Mouse (Mus musculus) lung, postnatal 25 days (tissue): ENCODE results near the gene Adamtsl5.
A peak's percentile ranks its signal among the peaks of the same experiment; 100 is the strongest.

ENCODE experiments used
- DNase-seq: peaks from one replicate; pipeline ENCODE4 v3.0.0; 2022; ENCODE audit warnings: low spot score

The Adamtsl5 gene

GRCm38 (mm10) chr10:80342305-80342748 is 5.9 kb downstream of the Adamtsl5 start:
- no peak for DNase-seq

- no peak for DNase-seq
Observed at GRCm38 (mm10) chr10:80341491-80342304, 6.5 kb downstream of the Adamtsl5 start.

- DNase-seq = no peak
Observed at GRCm38 (mm10) chr10:80341026-80341425, 7.2 kb downstream of the Adamtsl5 start.

GRCm38 (mm10) chr10:80339941-80340750 is 8.1 kb downstream of the Adamtsl5 start:
- DNase-seq = peak; percentile 85

GRCm38 (mm10) chr10:80336263-80336662 is 11.9 kb downstream of the Adamtsl5 start:
- DNase-seq = no peak

GRCm38 (mm10) chr10:80332525-80332989 is 15.7 kb downstream of the Adamtsl5 start:
- DNase-seq = no peak

GRCm38 (mm10) chr10:80331636-80332524 is 16.3 kb downstream of the Adamtsl5 start:
- no peak for DNase-seq

- no peak for DNase-seq
Observed at GRCm38 (mm10) chr10:80330888-80331287, 17.3 kb downstream of the Adamtsl5 start.

- no peak for DNase-seq
Observed at GRCm38 (mm10) chr10:80330084-80330483, 18.1 kb downstream of the Adamtsl5 start.

GRCm38 (mm10) chr10:80329273-80330081 is 18.7 kb downstream of the Adamtsl5 start, which contains the start of the genes Pcsk4 and Reep6:
Pcsk4 (minus strand) TSS chr10:80329498.
Reep6 (plus strand) TSS chr10:80329953.
- peak; percentile 97 for DNase-seq

GRCm38 (mm10) chr10:80325045-80325444 is 23.2 kb downstream of the Adamtsl5 start:
- DNase-seq = no peak

GRCm38 (mm10) chr10:80324120-80325037 is 23.8 kb downstream of the Adamtsl5 start:
- no peak for DNase-seq

- DNase-seq = peak; percentile 73
Observed at GRCm38 (mm10) chr10:80323261-80324119, 24.7 kb downstream of the Adamtsl5 start.

- no peak for DNase-seq
Observed at GRCm38 (mm10) chr10:80322811-80323211, 25.4 kb downstream of the Adamtsl5 start.

GRCm38 (mm10) chr10:80321670-80322581 is 26.3 kb downstream of the Adamtsl5 start:
- DNase-seq = no peak

GRCm38 (mm10) chr10:80321014-80321669 is 27.1 kb downstream of the Adamtsl5 start:
- DNase-seq = no peak

- DNase-seq = peak; percentile 96
Observed at GRCm38 (mm10) chr10:80320340-80320760, 27.9 kb downstream of the Adamtsl5 start, which contains the start of gene 2310011J03Rik. 2310011J03Rik (minus strand) TSS chr10:80320537.
